7 mouse cellular contexts compared by ENCODE assay signal in genomic region chr11:98809457-98810290, GRCm38 (mm10). TPM values are rescaled to one million over a fixed set of nuclear protein-coding genes. Genes with fewer than 3 reads are reported as not detected.
DNase-seq lines count a peak whose midpoint lies in the region; ATAC-seq and TF ChIP-seq lines count a peak whose summit lies in the region.

No protein-coding gene starts in this region.

- TF ChIP-seq POLR2A in small intestine, adult 2 months (IDR thresholded peaks at IDR 0.05; ENCODE audit: low read depth, low read length) = peak; percentile 77

- no peaks in the 10 kb centered on the region for H3K4me1 ChIP-seq in intestine, postnatal 0 days (replicated peaks; ENCODE audit: control insufficient read depth, insufficient read depth, low read length)
- H3K4me1 ChIP-seq in midbrain, embryonic 12.5 days = peaks cover 18% of the 10 kb centered on the region
- H3K4me1 ChIP-seq in small intestine, adult 2 months (ENCODE audit: control insufficient read depth, insufficient read depth, insufficient read length, low read length) = peaks cover 3% of the 10 kb centered on the region; the same call in 1 of the 2 replicates

- peaks cover 42% of the 10 kb centered on the region for H3K36me3 ChIP-seq in intestine, postnatal 0 days (ENCODE audit: control insufficient read depth, insufficient read depth)
- peaks cover 64% of the 10 kb centered on the region for H3K36me3 ChIP-seq in midbrain, embryonic 12.5 days
- H3K36me3 ChIP-seq in small intestine, adult 2 months (ENCODE audit: control insufficient read depth, insufficient read depth, low read length) = peaks cover 40% of the 10 kb centered on the region

- peak; percentile 70 for TF ChIP-seq CTCF in intestine, postnatal 0 days (IDR thresholded peaks at IDR 0.05; ENCODE audit: low read depth)
- peak; percentile 13; the same call in 1 of the 2 replicates for TF ChIP-seq CTCF in small intestine, adult 2 months (IDR thresholded peaks at IDR 0.05; ENCODE audit: extremely low read depth, insufficient read length, insufficient replicate concordance, low read depth, low read length)

- peak overlapping the region; percentile 79 for H3K4me2 ChIP-seq in intestine, postnatal 0 days (replicated peaks; ENCODE audit: low read depth)
- H3K4me2 ChIP-seq in midbrain, embryonic 12.5 days (replicated peaks) = peak overlapping the region; percentile 78

- peak; percentile 99 for ATAC-seq in intestine, postnatal 0 days
- ATAC-seq in midbrain, embryonic 12.5 days (ENCODE audit: low FRiP score, low read depth) = peak; percentile 98

- DNase-seq in adrenal gland, adult 8-10 months = peak; percentile 98
- peak; percentile 99 for DNase-seq in embryo, embryonic 9.5 days (ENCODE audit: extremely low spot score)
- peak; percentile 96 to 98 for DNase-seq in gastrocnemius, postnatal 4 days (ENCODE audit: low spot score in 2 of 2)
- peak; percentile 100 for DNase-seq in left cerebral cortex, postnatal 4 days

- H3K9ac ChIP-seq in intestine, postnatal 0 days (ENCODE audit: low read depth, low read length) = peak overlapping the region; percentile 84
- H3K9ac ChIP-seq in midbrain, embryonic 12.5 days (replicated peaks) = peak overlapping the region; percentile 92

- H3K4me3 ChIP-seq in intestine, postnatal 0 days (ENCODE audit: low read depth, low read length) = peak overlapping the region; percentile 84
- H3K4me3 ChIP-seq in midbrain, embryonic 12.5 days = peak overlapping the region; percentile 89
- H3K4me3 ChIP-seq in small intestine, adult 2 months (ENCODE audit: low read depth, low read length) = peak overlapping the region; percentile 96

- under 1% methylated on average over 77 of the region's 84 CpGs for WGBS in intestine, postnatal 0 days
- WGBS in midbrain, embryonic 12.5 days = under 1% methylated on average over 76 of the region's 84 CpGs
- under 1% methylated on average over 81 of the region's 84 CpGs for WGBS in small intestine, adult 2 months

- no peaks in the 10 kb centered on the region for H3K9me3 ChIP-seq in intestine, postnatal 0 days (ENCODE audit: control insufficient read depth)
- no peaks in the 10 kb centered on the region for H3K9me3 ChIP-seq in midbrain, embryonic 12.5 days

- H3K27me3 ChIP-seq in intestine, postnatal 0 days (replicated peaks; ENCODE audit: control insufficient read depth, insufficient read depth, low read length) = no peaks in the 10 kb centered on the region
- no peaks in the 10 kb centered on the region for H3K27me3 ChIP-seq in midbrain, embryonic 12.5 days
- H3K27me3 ChIP-seq in small intestine, adult 2 months (ENCODE audit: control insufficient read depth, insufficient read depth, low read length) = no peaks in the 10 kb centered on the region

- intact Hi-C loops in left cerebral cortex, postnatal 4 days (cut with DNase I) = no loop called here

- peak overlapping the region; percentile 98 for H3K27ac ChIP-seq in intestine, postnatal 0 days (ENCODE audit: low read depth, low read length)
- peak overlapping the region; percentile 98 for H3K27ac ChIP-seq in midbrain, embryonic 12.5 days (replicated peaks)
- H3K27ac ChIP-seq in small intestine, adult 2 months (ENCODE audit: insufficient read depth, low read depth, low read length) = peak overlapping the region; percentile 94

RNA-seq across cellular contexts. Expression of gene Casc3, which starts 5.0 kb away (rescaled TPM):
- total RNA-seq in adrenal gland, adult 8-10 months (2022) = 10 to 100 TPM; 34.3 to 47.2 (median 41.6) TPM
- 10 to 100 TPM; 28.3 to 31.6 TPM for total RNA-seq in gastrocnemius, postnatal 4 days (2021)
- polyA plus RNA-seq in intestine, postnatal 0 days (2015; fragmentation: Nextera tagmentation; extraction: Ambion mirVana) = 10.8 and 12.4 TPM in 2 replicates
- total RNA-seq in left cerebral cortex, postnatal 4 days (2021) = 10 to 100 TPM; 61.0 to 67.1 TPM
- polyA plus RNA-seq in midbrain, embryonic 12.5 days (2016; fragmentation: Nextera tagmentation; extraction: Ambion mirVana) = 65.5 and 74.2 TPM in 2 replicates
- 11.7 and 22.0 TPM in 2 replicates for polyA plus RNA-seq in small intestine, adult 2 months (2012; rRNA removed)

RNA-seq across cellular contexts. Expression of gene Msl1, which starts 14.4 kb away (rescaled TPM):
- total RNA-seq in adrenal gland, adult 8-10 months (2022) = 10 to 100 TPM; 93.5 to 98.5 (median 93.7) TPM
- total RNA-seq in gastrocnemius, postnatal 4 days (2021) = 10 to 100 TPM; 79.3 to 83.9 TPM
- polyA plus RNA-seq in intestine, postnatal 0 days (2015; fragmentation: Nextera tagmentation; extraction: Ambion mirVana) = 12.6 and 15.1 TPM in 2 replicates
- 100 to 1,000 TPM; 163 to 166 TPM for total RNA-seq in left cerebral cortex, postnatal 4 days (2021)
- polyA plus RNA-seq in midbrain, embryonic 12.5 days (2016; fragmentation: Nextera tagmentation; extraction: Ambion mirVana) = 38.6 and 42.4 TPM in 2 replicates
- polyA plus RNA-seq in small intestine, adult 2 months (2012; rRNA removed) = 19.8 and 38.5 TPM in 2 replicates

RNA-seq across cellular contexts. Expression of gene Rapgefl1, which starts 26.9 kb away (rescaled TPM):
- total RNA-seq in adrenal gland, adult 8-10 months (2022) = 1 to 10 TPM in 2 of 4 experiments, under 1 TPM in 2; 0.55 to 1.8 (median 1.0) TPM
- total RNA-seq in gastrocnemius, postnatal 4 days (2021) = 1 to 10 TPM; 3.4 to 4.3 TPM
- polyA plus RNA-seq in intestine, postnatal 0 days (2015; fragmentation: Nextera tagmentation; extraction: Ambion mirVana) = 0.69 and 0.80 TPM in 2 replicates
- total RNA-seq in left cerebral cortex, postnatal 4 days (2021) = 10 to 100 TPM; 87.3 to 91.8 TPM
- 3.0 and 3.1 TPM in 2 replicates for polyA plus RNA-seq in midbrain, embryonic 12.5 days (2016; fragmentation: Nextera tagmentation; extraction: Ambion mirVana)
- 11.4 and 47.6 TPM in 2 replicates for polyA plus RNA-seq in small intestine, adult 2 months (2012; rRNA removed)

RNA-seq across cellular contexts. Expression of gene Nr1d1, which starts 34.5 kb away (rescaled TPM):
- 100 to 1,000 TPM; 140 to 286 (median 201) TPM for total RNA-seq in adrenal gland, adult 8-10 months (2022)
- total RNA-seq in gastrocnemius, postnatal 4 days (2021) = 10 to 100 TPM; 26.7 to 34.2 TPM
- 4.1 and 5.1 TPM in 2 replicates for polyA plus RNA-seq in intestine, postnatal 0 days (2015; fragmentation: Nextera tagmentation; extraction: Ambion mirVana)
- total RNA-seq in left cerebral cortex, postnatal 4 days (2021) = 10 to 100 TPM; 31.9 TPM
- polyA plus RNA-seq in midbrain, embryonic 12.5 days (2016; fragmentation: Nextera tagmentation; extraction: Ambion mirVana) = 1.2 and 1.5 TPM in 2 replicates
- 59.8 and 206 TPM in 2 replicates for polyA plus RNA-seq in small intestine, adult 2 months (2012; rRNA removed)

RNA-seq across cellular contexts. Expression of gene Wipf2, which starts 53.8 kb away (rescaled TPM):
- total RNA-seq in adrenal gland, adult 8-10 months (2022) = 10 to 100 TPM; 20.4 to 26.7 (median 23.5) TPM
- 10 to 100 TPM in 1 of 2 experiments, 1 to 10 TPM in 1; 8.3 to 11.0 TPM for total RNA-seq in gastrocnemius, postnatal 4 days (2021)
- polyA plus RNA-seq in intestine, postnatal 0 days (2015; fragmentation: Nextera tagmentation; extraction: Ambion mirVana) = 3.9 and 5.0 TPM in 2 replicates
- total RNA-seq in left cerebral cortex, postnatal 4 days (2021) = 10 to 100 TPM; 22.1 to 24.3 TPM
- polyA plus RNA-seq in midbrain, embryonic 12.5 days (2016; fragmentation: Nextera tagmentation; extraction: Ambion mirVana) = 4.9 TPM in 2 replicates
- 11.4 and 27.3 TPM in 2 replicates for polyA plus RNA-seq in small intestine, adult 2 months (2012; rRNA removed)

Comparison
In these comparisons a context has a peak if more than half of its experiments do, and no peak if none do; other contexts are left out.
1. Peak in every context shown above with its lines: DNase-seq, ATAC-seq, H3K4me3 ChIP-seq and H3K27ac ChIP-seq.
2. RNA of gene Rapgefl1, which starts 26.9 kb away (total RNA-seq): 87.3 to 91.8 TPM in left cerebral cortex, postnatal 4 days; 3.4 to 4.3 TPM in gastrocnemius, postnatal 4 days and 0.55 to 1.8 TPM in adrenal gland, adult 8-10 months; every median in the first group is over 10 times any median in the second.